Mouse (Mus musculus): ENCODE results near the gene Irf3. TPM values are rescaled to one million over a fixed set of nuclear protein-coding genes. Genes with fewer than 3 reads are reported as not detected.

Irf3 gene
- polyA plus RNA-seq, 1 experiment from 2014 or later = 70.3 TPM

GRCm38 (mm10) chr7:44999753-45000152 lies 2.3 kb downstream of the Irf3 start:
- DNase-seq (ENCODE audit: low spot score) = no peak
- peak overlapping the region; percentile 23; the same call in 1 of the 2 replicates for H3K4me3 ChIP-seq
- H3K4me1 ChIP-seq = peaks cover 36% of the 10 kb centered on the region
- H3K9me3 ChIP-seq = no peaks in the 10 kb centered on the region
- peaks cover 73% of the 10 kb centered on the region for H3K36me3 ChIP-seq (replicated peaks)
- 82% methylated on average over 11 of the region's 11 CpGs for WGBS
- H3K27ac ChIP-seq (replicated peaks) = no peak overlapping the region
- H3K27me3 ChIP-seq (replicated peaks; ENCODE audit: low read depth, poor library complexity, severe bottlenecking) = no peaks in the 10 kb centered on the region

GRCm38 (mm10) chr7:45000539-45001114 lies 3.2 kb downstream of the Irf3 start:
- no peaks in the 10 kb centered on the region for H3K9me3 ChIP-seq
- 89% methylated on average over 21 of the region's 21 CpGs for WGBS
- no peaks in the 10 kb centered on the region for H3K27me3 ChIP-seq (replicated peaks; ENCODE audit: low read depth, poor library complexity, severe bottlenecking)
- no peak overlapping the region for H3K27ac ChIP-seq (replicated peaks)
- peaks cover 38% of the 10 kb centered on the region for H3K4me1 ChIP-seq
- H3K4me3 ChIP-seq = peak overlapping the region; percentile 20; the same call in 1 of the 2 replicates
- no peak for DNase-seq (ENCODE audit: low spot score)
- H3K36me3 ChIP-seq (replicated peaks) = peaks cover 73% of the 10 kb centered on the region

- WGBS = 92% methylated on average over 7 of the region's 7 CpGs
- Histone ChIP-seq H3K36me3 (replicated peaks) (peaks cover 83% of the 10 kb centered on the region), H3K27ac (replicated peaks) (no peak overlapping the region), H3K9me3 (no peaks in the 10 kb centered on the region), H3K4me1 (peaks cover 26% of the 10 kb centered on the region), H3K4me3 (no peak overlapping the region), H3K27me3 (replicated peaks; ENCODE audit: low read depth, poor library complexity, severe bottlenecking) (no peaks in the 10 kb centered on the region)
- no peak for DNase-seq (ENCODE audit: low spot score)
Observed at GRCm38 (mm10) chr7:45002440-45002839, 5.0 kb downstream of the Irf3 start.

- DNase-seq (ENCODE audit: low spot score) = no peak
- no peaks in the 10 kb centered on the region for H3K9me3 ChIP-seq
- no peak overlapping the region for H3K27ac ChIP-seq (replicated peaks)
- peaks cover 9% of the 10 kb centered on the region for H3K4me1 ChIP-seq
- peaks cover 100% of the 10 kb centered on the region for H3K36me3 ChIP-seq (replicated peaks)
- no peaks in the 10 kb centered on the region for H3K27me3 ChIP-seq (replicated peaks; ENCODE audit: low read depth, poor library complexity, severe bottlenecking)
- WGBS = 78% methylated on average over 3 of the region's 3 CpGs
- H3K4me3 ChIP-seq = no peak overlapping the region
Observed at GRCm38 (mm10) chr7:45004546-45004945, 7.1 kb downstream of the Irf3 start.

GRCm38 (mm10) chr7:45005321-45005992 lies 8.0 kb downstream of the Irf3 start:
- peaks cover 100% of the 10 kb centered on the region for H3K36me3 ChIP-seq (replicated peaks)
- 0 out of 2 replicates have a peak overlapping the region, but pooled peaks have one; percentile 4 for H3K4me3 ChIP-seq
- peaks cover 4% of the 10 kb centered on the region; the same call in 1 of the 2 replicates for H3K4me1 ChIP-seq
- DNase-seq (ENCODE audit: low spot score) = no peak
- no peaks in the 10 kb centered on the region for H3K27me3 ChIP-seq (replicated peaks; ENCODE audit: low read depth, poor library complexity, severe bottlenecking)
- 89% methylated on average over 6 of the region's 6 CpGs for WGBS
- no peak overlapping the region for H3K27ac ChIP-seq (replicated peaks)
- no peaks in the 10 kb centered on the region for H3K9me3 ChIP-seq

GRCm38 (mm10) chr7:45006503-45006902 lies 9.1 kb downstream of the Irf3 start:
- H3K27ac ChIP-seq (replicated peaks) = no peak overlapping the region
- peaks cover 100% of the 10 kb centered on the region for H3K36me3 ChIP-seq (replicated peaks)
- no peak for DNase-seq (ENCODE audit: low spot score)
- H3K4me1 ChIP-seq = 0 out of 2 replicates have a peak, but pooled peaks cover 3% of the 10 kb centered on the region
- peak overlapping the region; percentile 23; the same call in 1 of the 2 replicates for H3K4me3 ChIP-seq
- no peaks in the 10 kb centered on the region for H3K27me3 ChIP-seq (replicated peaks; ENCODE audit: low read depth, poor library complexity, severe bottlenecking)
- H3K9me3 ChIP-seq = no peaks in the 10 kb centered on the region
- 96% methylated on average over 12 of the region's 12 CpGs for WGBS

GRCm38 (mm10) chr7:45007141-45007540 lies 9.7 kb downstream of the Irf3 start:
- H3K4me1 ChIP-seq = 0 out of 2 replicates have a peak, but pooled peaks cover 3% of the 10 kb centered on the region
- whole genome bisulfite sequencing = 96% methylated on average over 29 of the region's 29 CpGs
- H3K4me3 ChIP-seq = peak overlapping the region; percentile 23; the same call in 1 of the 2 replicates
- H3K9me3 ChIP-seq = no peaks in the 10 kb centered on the region
- DNase-seq (ENCODE audit: low spot score) = no peak
- no peak overlapping the region for H3K27ac ChIP-seq (replicated peaks)
- H3K36me3 ChIP-seq (replicated peaks) = peaks cover 100% of the 10 kb centered on the region
- H3K27me3 ChIP-seq (replicated peaks; ENCODE audit: low read depth, poor library complexity, severe bottlenecking) = no peaks in the 10 kb centered on the region

- Histone ChIP-seq H3K4me3 (peak overlapping the region; percentile 29), H3K27ac (replicated peaks) (no peak overlapping the region), H3K9me3 (no peaks in the 10 kb centered on the region)
Observed at GRCm38 (mm10) chr7:45007846-45008245, 10.4 kb downstream of the Irf3 start.

GRCm38 (mm10) chr7:45008411-45008810 lies 11.0 kb downstream of the Irf3 start:
- no peak for DNase-seq (ENCODE audit: low spot score)
- Histone ChIP-seq H3K36me3 (replicated peaks) (peaks cover 100% of the 10 kb centered on the region), H3K4me1 (0 out of 2 replicates have a peak, but pooled peaks cover 3% of the 10 kb centered on the region), H3K27ac (replicated peaks) (no peak overlapping the region), H3K27me3 (replicated peaks; ENCODE audit: low read depth, poor library complexity, severe bottlenecking) (no peaks in the 10 kb centered on the region), H3K4me3 (no peak overlapping the region; the same call in 1 of the 2 replicates), H3K9me3 (no peaks in the 10 kb centered on the region)
- 95% methylated on average over 19 of the region's 19 CpGs for WGBS

More at GRCm38 (mm10) chr7:45007846-45008245, 10.4 kb downstream of the Irf3 start:
- 95% methylated on average over 30 of the region's 30 CpGs for WGBS
- Histone ChIP-seq H3K27me3 (replicated peaks; ENCODE audit: low read depth, poor library complexity, severe bottlenecking) (no peaks in the 10 kb centered on the region), H3K36me3 (replicated peaks) (peaks cover 100% of the 10 kb centered on the region), H3K4me1 (0 out of 2 replicates have a peak, but pooled peaks cover 3% of the 10 kb centered on the region)
- no peak for DNase-seq (ENCODE audit: low spot score)

GRCm38 (mm10) chr7:45012011-45012410 lies 14.6 kb downstream of the Irf3 start:
- DNase-seq (ENCODE audit: low spot score) = no peak
- peaks cover 19% of the 10 kb centered on the region for H3K4me1 ChIP-seq
- no peak overlapping the region for H3K27ac ChIP-seq (replicated peaks)
- no peaks in the 10 kb centered on the region for H3K9me3 ChIP-seq
- 97% methylated on average over 6 of the region's 6 CpGs for WGBS
- peak overlapping the region; percentile 16; the same call in 1 of the 2 replicates for H3K4me3 ChIP-seq
- no peaks in the 10 kb centered on the region for H3K27me3 ChIP-seq (replicated peaks; ENCODE audit: low read depth, poor library complexity, severe bottlenecking)
- H3K36me3 ChIP-seq (replicated peaks) = peaks cover 74% of the 10 kb centered on the region

- no peaks in the 10 kb centered on the region for H3K27me3 ChIP-seq (replicated peaks; ENCODE audit: low read depth, poor library complexity, severe bottlenecking)
- no peaks in the 10 kb centered on the region for H3K9me3 ChIP-seq
- no peak for DNase-seq (ENCODE audit: low spot score)
- WGBS = 89% methylated on average over 4 of the region's 4 CpGs
- H3K36me3 ChIP-seq (replicated peaks) = peaks cover 66% of the 10 kb centered on the region
- no peak overlapping the region for H3K27ac ChIP-seq (replicated peaks)
- H3K4me3 ChIP-seq = no peak overlapping the region; the same call in 1 of the 2 replicates
- H3K4me1 ChIP-seq = peaks cover 23% of the 10 kb centered on the region
Observed at GRCm38 (mm10) chr7:45012824-45013223, 15.4 kb downstream of the Irf3 start.

GRCm38 (mm10) chr7:45013366-45014095 lies 16.1 kb downstream of the Irf3 start:
- no peak for DNase-seq (ENCODE audit: low spot score)
- no peak overlapping the region for H3K27ac ChIP-seq (replicated peaks)
- peaks cover 2% of the 10 kb centered on the region; the same call in 1 of the 2 replicates for H3K27me3 ChIP-seq (replicated peaks; ENCODE audit: low read depth, poor library complexity, severe bottlenecking)
- H3K9me3 ChIP-seq = no peaks in the 10 kb centered on the region
- peaks cover 59% of the 10 kb centered on the region for H3K36me3 ChIP-seq (replicated peaks)
- WGBS = 95% methylated on average over 16 of the region's 16 CpGs
- 0 out of 2 replicates have a peak overlapping the region, but pooled peaks have one; percentile 98 for H3K4me3 ChIP-seq
- peaks cover 30% of the 10 kb centered on the region for H3K4me1 ChIP-seq
